Mouse (Mus musculus) kidney, postnatal 0 days (tissue): Measurements from ENCODE around the gene Zswim8. TPM values are rescaled to one million over a fixed set of nuclear protein-coding genes. Genes with fewer than 3 reads are reported as not detected.

ENCODE experiments used
- ATAC-seq: fragments of 200-750 bp; cut with Nextera tagmentation; replicated peaks from 2 replicates; pipeline ENCODE4 v1.8.0; 2017; ENCODE audit warnings: low read depth, moderate number of reproducible peaks, moderate TSS enrichment, moderate library complexity; ENCODE audit not compliant: low FRiP score
- DNase-seq: peaks from one replicate; pipeline ENCODE4 v3.0.0-alpha.2; 2016; ENCODE audit warnings: low spot score
- H3K27ac ChIP-seq: fragments of 300-500 bp; sonication (generic); 2 replicates; pipeline ENCODE4 v1.5.1; 2014; ENCODE audit warnings: mild to moderate bottlenecking
- H3K27me3 ChIP-seq: fragments of 300-500 bp; sonication (generic); 2 replicates; pipeline ENCODE4 v1.6.1; 2014; ENCODE audit warnings: low read length, mixed read lengths; ENCODE audit not compliant: insufficient read depth
- H3K36me3 ChIP-seq: fragments of 300-500 bp; sonication (generic); 2 replicates; pipeline ENCODE4 v1.6.1; 2014; ENCODE audit warnings: low read length, mixed read lengths; ENCODE audit not compliant: insufficient read depth
- H3K4me1 ChIP-seq: fragments of 300-500 bp; sonication (generic); replicated peaks from 2 replicates; pipeline ENCODE4 v1.6.1; 2014; ENCODE audit warnings: antibody characterized with exemption, low read length, mixed read lengths; ENCODE audit not compliant: insufficient read depth
- H3K4me2 ChIP-seq: fragments of 300-500 bp; sonication (generic); 2 replicates; pipeline ENCODE4 v1.6.1; 2014; ENCODE audit warnings: mild to moderate bottlenecking, low read length, moderate library complexity, mixed read lengths
- H3K4me3 ChIP-seq: fragments of 300-500 bp; sonication (generic); replicated peaks from 2 replicates; pipeline ENCODE4 v1.5.1; 2014; ENCODE audit warnings: low read depth, low read length
- H3K9ac ChIP-seq: fragments of 300-500 bp; sonication (generic); 2 replicates; pipeline ENCODE4 v1.6.1; 2014; ENCODE audit warnings: low read depth, low read length
- H3K9me3 ChIP-seq: fragments of 300-500 bp; sonication (generic); replicated peaks from 2 replicates; pipeline ENCODE4 v1.6.1; 2016; ENCODE audit warnings: low read length, inconsistent platforms, mixed read lengths
- CTCF ChIP-seq: IDR thresholded peaks from 2 replicates; pipeline ENCODE4 v1.5.1; 2016; ENCODE audit warnings: antibody characterized with exemption, low read depth, mild to moderate bottlenecking, moderate library complexity
- WGBS: fragments of 180-500 bp; shearing (Covaris S2); extraction: QIAGEN DNeasy Blood & Tissue Kit; methylation state at CpG from one replicate; pipeline ENCODE4 v1.1.7; 2014; 5-methylcytosine and 5-hydroxymethylcytosine counted together
- polyA plus RNA-seq: library from polyadenylated mRNA; unstranded; fragments of >200 nt; fragmentation: Nextera tagmentation; extraction: Ambion mirVana; gene quantifications from 2 replicates; pipeline ENCODE4 v1.2.1, GENCODE M21; 2015

Gene Zswim8
- polyA plus RNA-seq, 1 experiment from 2014 or later: 20.2 TPM

DNA sequence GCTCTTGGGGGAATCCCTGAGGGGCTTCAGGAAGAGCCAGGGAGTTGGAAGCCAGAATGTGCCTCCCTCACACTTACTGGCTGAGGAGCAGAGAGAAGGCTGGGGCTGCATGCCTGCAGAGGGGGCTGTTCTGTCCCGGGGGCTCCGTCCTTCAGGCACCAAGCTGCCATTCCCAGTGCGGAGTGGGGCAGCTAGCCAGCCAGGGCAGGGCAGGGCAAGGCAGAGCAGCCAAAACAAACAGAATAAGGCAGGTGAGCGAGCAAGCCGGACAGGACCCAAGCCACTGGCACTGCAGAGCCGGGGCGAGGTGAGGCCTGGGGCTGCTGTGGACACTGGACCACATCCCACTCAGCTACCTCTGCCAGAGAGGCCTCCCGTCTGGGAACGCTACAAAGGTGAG lies 33.9 kb downstream of the Zswim8 start:
- H3K4me2 ChIP-seq: no peak overlapping the region
- no peaks in the 10 kb centered on the region for H3K9me3 ChIP-seq
- no peak overlapping the region for H3K4me3 ChIP-seq
- no peaks in the 10 kb centered on the region for H3K4me1 ChIP-seq
- TF ChIP-seq CTCF: no peak
- 0 out of 2 replicates have a peak overlapping the region, but pooled peaks have one; percentile 13 for H3K9ac ChIP-seq
- H3K27me3 ChIP-seq: no peaks in the 10 kb centered on the region
- WGBS: 65% methylated on average over 9 of the region's 9 CpGs
- ATAC-seq: no peak
- H3K36me3 ChIP-seq: peaks cover 45% of the 10 kb centered on the region
- DNase-seq: no peak
- no peak overlapping the region for H3K27ac ChIP-seq

DNA sequence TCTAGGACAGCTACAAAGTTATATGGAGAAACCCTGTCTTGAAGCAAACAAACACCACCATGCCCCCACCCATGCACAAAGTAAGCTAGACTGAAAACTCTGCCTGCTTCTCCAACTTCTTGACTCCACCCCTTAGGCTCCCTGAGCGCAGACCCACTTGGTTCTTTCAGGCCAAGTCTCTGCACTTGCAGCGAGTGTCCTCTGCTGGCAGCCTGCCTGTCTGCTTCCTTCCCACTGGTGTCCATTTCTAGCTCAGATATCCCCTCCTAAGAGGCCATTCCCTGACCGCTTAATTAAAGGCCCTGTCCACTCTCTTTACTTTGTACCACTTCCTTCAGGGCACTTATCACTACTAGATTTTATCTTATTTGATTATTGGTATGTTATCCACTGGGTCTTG lies 36.3 kb downstream of the Zswim8 start:
- H3K9ac ChIP-seq: no peak overlapping the region
- H3K36me3 ChIP-seq: peaks cover 43% of the 10 kb centered on the region
- no peak overlapping the region for H3K27ac ChIP-seq
- no peaks in the 10 kb centered on the region for H3K4me1 ChIP-seq
- H3K9me3 ChIP-seq: no peaks in the 10 kb centered on the region
- no peak for DNase-seq
- 68% methylated on average over 3 of the region's 3 CpGs for WGBS
- H3K27me3 ChIP-seq: no peaks in the 10 kb centered on the region
- ATAC-seq: no peak
- TF ChIP-seq CTCF: no peak
- no peak overlapping the region for H3K4me3 ChIP-seq
- no peak overlapping the region for H3K4me2 ChIP-seq

- no peaks in the 10 kb centered on the region for H3K9me3 ChIP-seq
- peaks cover 24% of the 10 kb centered on the region for H3K36me3 ChIP-seq
- WGBS: 75% methylated on average over 3 of the region's 3 CpGs
- no peak overlapping the region for H3K9ac ChIP-seq
- no peak overlapping the region for H3K27ac ChIP-seq
- H3K4me3 ChIP-seq: no peak overlapping the region
- DNase-seq: no peak
- H3K27me3 ChIP-seq: no peaks in the 10 kb centered on the region
- peak; percentile 45 for TF ChIP-seq CTCF
- H3K4me2 ChIP-seq: no peak overlapping the region
- no peaks in the 10 kb centered on the region for H3K4me1 ChIP-seq
- no peak for ATAC-seq
These were observed 39.6 kb downstream of the Zswim8 start for GRCm38 (mm10) chr14:20746935-20747334.

DNA sequence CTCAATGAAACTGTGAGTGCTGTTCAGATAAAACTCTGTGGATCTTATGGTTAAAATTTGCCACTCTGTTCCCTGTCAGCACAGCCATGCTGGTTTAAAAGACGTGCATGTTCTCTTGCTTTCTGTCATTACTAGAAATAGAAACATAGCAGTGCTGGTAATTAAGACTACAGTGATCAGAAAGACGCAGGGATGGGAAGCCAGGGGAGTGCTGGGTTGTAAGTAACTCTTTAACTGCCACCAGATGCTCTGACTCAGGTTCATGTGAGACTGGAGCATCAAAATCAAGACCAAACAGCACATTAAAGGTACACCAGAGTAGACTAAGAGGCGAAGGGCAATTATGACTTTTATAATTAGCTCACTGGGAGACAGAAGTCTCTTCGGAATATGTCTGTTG lies 41.0 kb downstream of the Zswim8 start:
- H3K4me1 ChIP-seq: no peaks in the 10 kb centered on the region
- WGBS: 62% methylated on average over 4 of the region's 4 CpGs
- H3K4me3 ChIP-seq: no peak overlapping the region
- no peaks in the 10 kb centered on the region for H3K27me3 ChIP-seq
- peaks cover 17% of the 10 kb centered on the region for H3K36me3 ChIP-seq
- no peak overlapping the region for H3K9ac ChIP-seq
- no peak for TF ChIP-seq CTCF
- ATAC-seq: no peak
- DNase-seq: no peak
- H3K27ac ChIP-seq: no peak overlapping the region
- no peak overlapping the region for H3K4me2 ChIP-seq
- H3K9me3 ChIP-seq: no peaks in the 10 kb centered on the region

GRCm38 (mm10) chr14:20749494-20750051 lies 42.2 kb downstream of the Zswim8 start:
- Histone ChIP-seq H3K4me2 (no peak overlapping the region), H3K4me1 (no peaks in the 10 kb centered on the region), H3K9me3 (no peaks in the 10 kb centered on the region), H3K27me3 (no peaks in the 10 kb centered on the region), H3K4me3 (no peak overlapping the region), H3K27ac (peak overlapping the region; percentile 67), H3K36me3 (peaks cover 13% of the 10 kb centered on the region), H3K9ac (no peak overlapping the region)
- WGBS: 84% methylated on average over 4 of the region's 4 CpGs
- TF ChIP-seq CTCF: no peak
- ATAC-seq (peak; percentile 77), DNase-seq (no peak)

GRCm38 (mm10) chr14:20750503-20750902 lies 43.2 kb downstream of the Zswim8 start:
- DNase-seq (no peak), ATAC-seq (no peak)
- no peak for TF ChIP-seq CTCF
- H3K36me3 ChIP-seq: peaks cover 17% of the 10 kb centered on the region
- H3K27ac ChIP-seq: peak overlapping the region; percentile 67; the same call in 1 of the 2 replicates
- 55% methylated on average over 5 of the region's 5 CpGs for WGBS
- H3K27me3 ChIP-seq: no peaks in the 10 kb centered on the region
- no peak overlapping the region for H3K4me3 ChIP-seq
- no peaks in the 10 kb centered on the region for H3K9me3 ChIP-seq
- no peak overlapping the region for H3K9ac ChIP-seq
- no peak overlapping the region for H3K4me2 ChIP-seq
- no peaks in the 10 kb centered on the region for H3K4me1 ChIP-seq

GRCm38 (mm10) chr14:20753792-20754191 lies 46.4 kb downstream of the Zswim8 start:
- Histone ChIP-seq H3K36me3 (peaks cover 34% of the 10 kb centered on the region), H3K27me3 (no peaks in the 10 kb centered on the region), H3K4me2 (no peak overlapping the region), H3K9ac (no peak overlapping the region), H3K9me3 (no peaks in the 10 kb centered on the region), H3K4me3 (no peak overlapping the region), H3K27ac (no peak overlapping the region), H3K4me1 (no peaks in the 10 kb centered on the region)
- no peak for ATAC-seq
- TF ChIP-seq CTCF: no peak
- no peak for DNase-seq
- WGBS: 87% methylated on average over 3 of the region's 3 CpGs
